Comparison of ENCODE assay signal across 25 mouse cellular contexts in genomic region chr8:115068723-115069122, GRCm38 (mm10).
"Had no signal": no experiment of that assay in that cellular context is flagged by ENCODE, and none has a peak within 500 bp of the region (broad histone marks: within the 10 kb centered on the region; RNA-seq: fewer than 3 reads in every experiment).

No protein-coding gene starts in this region.

- H3K9me3 ChIP-seq: heart, embryonic 12.5 days; hindbrain, embryonic 10.5 days; hindbrain, embryonic 12.5 days; intestine, embryonic 15.5 days; limb, embryonic 10.5 days; limb, embryonic 12.5 days had no signal

- H3K36me3 ChIP-seq: heart, embryonic 12.5 days; hindbrain, embryonic 10.5 days; hindbrain, embryonic 12.5 days; intestine, embryonic 15.5 days; limb, embryonic 10.5 days; limb, embryonic 12.5 days had no signal

- H3K4me1 ChIP-seq: hindbrain, embryonic 12.5 days; intestine, embryonic 15.5 days had no signal

- H3K27me3 ChIP-seq: heart, embryonic 12.5 days; hindbrain, embryonic 12.5 days; intestine, embryonic 15.5 days had no signal

- ATAC-seq: forebrain, embryonic 16.5 days; hindbrain, embryonic 16.5 days; inflammation-experienced regulatory T-cells, adult 6 months; intestine, embryonic 15.5 days; intestine, postnatal 0 days had no signal

- DNase-seq: gastrocnemius, adult 2 months; gastrocnemius, postnatal 10 days; gastrocnemius, postnatal 25 days; heart, adult 2 months; heart, postnatal 14 days; heart, postnatal 4 days; kidney, adult 18-20 months; kidney, adult 8-10 months; kidney, postnatal 10 days; kidney, postnatal 25 days; kidney, postnatal 4 days; liver had no signal

- H3K4me2 ChIP-seq: heart, embryonic 12.5 days; hindbrain, embryonic 12.5 days; hindbrain, embryonic 14.5 days; intestine, embryonic 15.5 days; limb, embryonic 12.5 days had no signal

- H3K27ac ChIP-seq: gastrocnemius, adult 2 months; heart, adult 2 months; hindbrain, embryonic 10.5 days; hindbrain, embryonic 12.5 days; hindbrain, embryonic 14.5 days; intestine, embryonic 15.5 days; layer of hippocampus, adult 2 months; left cerebral cortex, adult 2 months; limb, embryonic 10.5 days; limb, embryonic 12.5 days had no signal

- H3K4me3 ChIP-seq: gastrocnemius, adult 2 months; heart, adult 2 months; heart, embryonic 12.5 days; hindbrain, embryonic 10.5 days; hindbrain, embryonic 12.5 days; intestine, embryonic 15.5 days; layer of hippocampus, adult 2 months; left cerebral cortex, adult 2 months; limb, embryonic 10.5 days; limb, embryonic 12.5 days had no signal

- H3K9ac ChIP-seq: heart, embryonic 12.5 days; hindbrain, embryonic 12.5 days; hindbrain, embryonic 14.5 days; intestine, embryonic 15.5 days had no signal
